Mouse (Mus musculus) C2C12 (cell line): ENCODE data around the gene Nepro. TPM values are rescaled to one million over a fixed set of nuclear protein-coding genes. Genes with fewer than 3 reads are reported as not detected.
A peak's percentile ranks its signal among the peaks of the same experiment; 100 is the strongest.

Experiments
- H3K27me3 ChIP-seq: one replicate; pipeline ENCODE4 v1.6.1; 2011; ENCODE audit not compliant: control insufficient read depth, insufficient read depth, insufficient read length
- H3K36me3 ChIP-seq: one replicate; pipeline ENCODE4 v1.6.1; 2011; ENCODE audit not compliant: control insufficient read depth, insufficient read depth
- H3K4me3 ChIP-seq: one replicate; pipeline ENCODE4 v1.5.1; 2011; ENCODE audit warnings: mild to moderate bottlenecking, control low read depth; ENCODE audit not compliant: poor library complexity, insufficient read depth, severe bottlenecking
- H3K79me2 ChIP-seq: one replicate; pipeline ENCODE4 v1.6.1; 2011; ENCODE audit not compliant: control insufficient read depth, insufficient read depth
- H3K79me3 ChIP-seq: one replicate; pipeline ENCODE4 v1.6.1; 2011; ENCODE audit warnings: low read depth, control low read depth
- H3ac ChIP-seq: one replicate; pipeline ENCODE3; 2011; ENCODE audit warnings: low read depth; ENCODE audit not compliant: control insufficient read depth, insufficient read length
- CEBPB ChIP-seq: IDR thresholded peaks from one replicate; pipeline ENCODE4 v1.6.1; 2011; ENCODE audit warnings: low read depth, mild to moderate bottlenecking, control low read depth, moderate library complexity
- CTCF ChIP-seq: IDR thresholded peaks from one replicate; pipeline ENCODE4 v1.5.1; 2011; ENCODE audit not compliant: control insufficient read depth, insufficient read depth, insufficient read length
- FOSL1 ChIP-seq: IDR thresholded peaks from one replicate; pipeline ENCODE4 v1.8.0; 2011; ENCODE audit warnings: mild to moderate bottlenecking, low read length; ENCODE audit not compliant: poor library complexity, insufficient read depth, severe bottlenecking
- MAX ChIP-seq: IDR thresholded peaks from one replicate; pipeline ENCODE4 v1.6.1; 2011; ENCODE audit warnings: mild to moderate bottlenecking, control low read depth
- MYOD1 ChIP-seq: IDR thresholded peaks from one replicate; pipeline ENCODE4 v1.6.1; 2011; ENCODE audit warnings: low read depth; ENCODE audit not compliant: control insufficient read depth, insufficient read length
- MYOG ChIP-seq: IDR thresholded peaks from one replicate; pipeline ENCODE4 v1.6.1; 2011; ENCODE audit not compliant: control insufficient read depth, insufficient read length; ENCODE audit errors: extremely low read depth
- USF1 ChIP-seq: IDR thresholded peaks from one replicate; pipeline ENCODE4 v1.6.1; 2011; ENCODE audit warnings: low read depth, mild to moderate bottlenecking, control low read depth, moderate library complexity
- long read RNA-seq, 2 experiments: library from polyadenylated mRNA; unstranded; transcript quantifications; one replicate each; pipeline ENCODE4 v2.0.0; 2019 to 2020
- polyA plus RNA-seq: library from polyadenylated mRNA; unstranded; fragments of >200 nt; fragmentation: generic; extraction: Trizol; gene quantifications from one replicate; pipeline ENCODE4 v1.2.1, GENCODE M21; 2012; ENCODE audit warnings: missing spikeins

Nepro gene
- polyA plus RNA-seq: 11.0 TPM
- long read RNA-seq, experiment 1, partial matches to known transcripts: 1 of 4 reads
- long read RNA-seq, experiment 1, other reads (novel, unspliced or antisense): 1 of 4 reads
- long read RNA-seq, experiment 2, transcript Nepro-201 (9 exons, 2,866 nt): major isoform, 116 of 142 reads
- long read RNA-seq, experiment 2, partial matches to known transcripts: 4 of 142 reads
- long read RNA-seq, experiment 2, other reads (novel, unspliced or antisense): 22 of 142 reads

GRCm38 (mm10) chr16:44724083-44724787 is at the start of gene Nepro:
Gene Nepro, plus strand, starts transcription at chr16:44724301.
- Histone ChIP-seq H3ac (peak within 1 kb of the TSS; percentile 98), H3K36me3 (peaks cover 25% of the 10 kb centered on the region), H3K4me3 (peak within 1 kb of the TSS; percentile 65), H3K79me2 (peaks cover 63% of the 10 kb centered on the region), H3K27me3 (no peaks in the 10 kb centered on the region), H3K79me3 (peaks cover 51% of the 10 kb centered on the region)
- TF ChIP-seq USF1 (peak; percentile 51), CEBPB (no peak), MYOD1 (no peak), MAX (peak; percentile 64)

GRCm38 (mm10) chr16:44676357-44676756 is 47.7 kb upstream of the Nepro start:
- H3K27me3 ChIP-seq: no peaks in the 10 kb centered on the region

GRCm38 (mm10) chr16:44679082-44679481 is 45.0 kb upstream of the Nepro start:
- Histone ChIP-seq H3K27me3 (no peaks in the 10 kb centered on the region), H3ac (no peak overlapping the region), H3K36me3 (no peaks in the 10 kb centered on the region), H3K4me3 (no peak overlapping the region), H3K79me3 (no peaks in the 10 kb centered on the region), H3K79me2 (no peaks in the 10 kb centered on the region)
- TF ChIP-seq MYOG (no peak), MAX (no peak), FOSL1 (no peak), MYOD1 (no peak), CTCF (no peak), USF1 (no peak), CEBPB (no peak)

More at GRCm38 (mm10) chr16:44676357-44676756, 47.7 kb upstream of the Nepro start:
- Histone ChIP-seq H3K36me3 (no peaks in the 10 kb centered on the region), H3K4me3 (no peak overlapping the region), H3ac (no peak overlapping the region), H3K79me2 (no peaks in the 10 kb centered on the region), H3K79me3 (no peaks in the 10 kb centered on the region)
- TF ChIP-seq FOSL1: no peak
- TF ChIP-seq USF1: no peak
- TF ChIP-seq CEBPB: no peak
- no peak for TF ChIP-seq MYOD1
- no peak for TF ChIP-seq MYOG
- TF ChIP-seq MAX: no peak
- TF ChIP-seq CTCF: no peak

GRCm38 (mm10) chr16:44679503-44679971 is 44.6 kb upstream of the Nepro start:
- no peaks in the 10 kb centered on the region for H3K79me2 ChIP-seq
- no peak for TF ChIP-seq MAX
- no peak for TF ChIP-seq MYOD1
- TF ChIP-seq USF1: no peak
- no peak for TF ChIP-seq CTCF
- no peak for TF ChIP-seq MYOG
- TF ChIP-seq FOSL1: no peak
- TF ChIP-seq CEBPB: no peak
- no peaks in the 10 kb centered on the region for H3K79me3 ChIP-seq
- no peaks in the 10 kb centered on the region for H3K36me3 ChIP-seq
- no peaks in the 10 kb centered on the region for H3K27me3 ChIP-seq
- no peak overlapping the region for H3ac ChIP-seq
- H3K4me3 ChIP-seq: no peak overlapping the region

- H3K36me3 ChIP-seq: no peaks in the 10 kb centered on the region
- TF ChIP-seq USF1 (no peak), MAX (no peak), CTCF (no peak), FOSL1 (no peak), MYOG (no peak), CEBPB (no peak), MYOD1 (no peak)
- H3K27me3 ChIP-seq: no peaks in the 10 kb centered on the region
- no peak overlapping the region for H3K4me3 ChIP-seq
- no peaks in the 10 kb centered on the region for H3K79me3 ChIP-seq
- no peaks in the 10 kb centered on the region for H3K79me2 ChIP-seq
- no peak overlapping the region for H3ac ChIP-seq
Observed at GRCm38 (mm10) chr16:44680756-44681498, 43.2 kb upstream of the Nepro start.
